Mouse (Mus musculus) forebrain, embryonic 14.5 days (tissue): ENCODE data around the gene Taok1. TPM values are rescaled to one million over a fixed set of nuclear protein-coding genes. Genes with fewer than 3 reads are reported as not detected.

ENCODE experiments used
- ATAC-seq: fragments of 200-750 bp; cut with Nextera tagmentation; 2 replicates; pipeline ENCODE4 v1.8.0; 2017; ENCODE audit warnings: mild to moderate bottlenecking, moderate library complexity
- DNase-seq: peaks from one replicate; pipeline ENCODE4 v3.0.0-alpha.2; 2015; ENCODE audit warnings: low spot score
- H3K27ac ChIP-seq: fragments of 300-500 bp; sonication (generic); 2 replicates; pipeline ENCODE4 v1.5.1; 2014; ENCODE audit warnings: low read depth, mild to moderate bottlenecking, control low read depth, low read length, moderate library complexity
- H3K27me3 ChIP-seq: fragments of 300-500 bp; sonication (generic); replicated peaks from 2 replicates; pipeline ENCODE4 v1.6.1; 2014; ENCODE audit warnings: low read length, control low read depth, mixed read lengths; ENCODE audit not compliant: control insufficient read depth, insufficient read depth
- H3K36me3 ChIP-seq: fragments of 300-500 bp; sonication (generic); 2 replicates; pipeline ENCODE4 v1.6.1; 2014; ENCODE audit warnings: low read length, control low read depth; ENCODE audit not compliant: control insufficient read depth, insufficient read depth
- H3K4me1 ChIP-seq: fragments of 300-500 bp; sonication (generic); 2 replicates; pipeline ENCODE4 v1.6.1; 2014; ENCODE audit warnings: antibody characterized with exemption, low read length, control low read depth; ENCODE audit not compliant: control insufficient read depth, insufficient read depth
- H3K4me2 ChIP-seq: fragments of 300-500 bp; sonication (generic); 2 replicates; pipeline ENCODE4 v1.6.1; 2014; ENCODE audit warnings: mild to moderate bottlenecking, control low read depth, low read length
- H3K4me3 ChIP-seq: fragments of 300-500 bp; sonication (generic); 2 replicates; pipeline ENCODE4 v1.5.1; 2014; ENCODE audit warnings: low read depth, low read length, control low read depth
- H3K9ac ChIP-seq: fragments of 300-500 bp; sonication (generic); 2 replicates; pipeline ENCODE4 v1.6.1; 2014; ENCODE audit warnings: mild to moderate bottlenecking, low read length, control low read depth, moderate library complexity
- H3K9me3 ChIP-seq: fragments of 300-500 bp; sonication (generic); replicated peaks from 2 replicates; pipeline ENCODE4 v1.6.1; 2016; ENCODE audit warnings: low read length, control low read depth, mixed read lengths; ENCODE audit not compliant: control insufficient read depth
- WGBS: fragments of 180-500 bp; shearing (Covaris S2); extraction: QIAGEN DNeasy Blood & Tissue Kit; methylation state at CpG from one replicate; pipeline ENCODE4 v1.1.7; 2014; 5-methylcytosine and 5-hydroxymethylcytosine counted together
- polyA plus RNA-seq: library from polyadenylated mRNA; unstranded; fragments of >200 nt; fragmentation: Nextera tagmentation; extraction: Ambion mirVana; gene quantifications from 2 replicates; pipeline ENCODE4 v1.2.1, GENCODE M21; 2014

Taok1 gene
- polyA plus RNA-seq, 1 experiment from 2014 or later = 28.5 TPM

GRCm38 (mm10) chr11:77514281-77514831 lies 93.3 kb downstream of the Taok1 start:
- 10% methylated on average over 19 of the region's 19 CpGs for WGBS
- ATAC-seq = no peak

GRCm38 (mm10) chr11:77513811-77514170 lies 93.8 kb downstream of the Taok1 start:
- peak; percentile 3; the same call in 1 of the 2 replicates for ATAC-seq
- Histone ChIP-seq H3K36me3 (0 out of 2 replicates have a peak, but pooled peaks cover 4% of the 10 kb centered on the region), H3K4me3 (peak overlapping the region; percentile 61), H3K4me1 (peaks cover 22% of the 10 kb centered on the region), H3K4me2 (peak overlapping the region; percentile 94), H3K9me3 (no peaks in the 10 kb centered on the region), H3K27ac (no peak overlapping the region), H3K9ac (peak overlapping the region; percentile 32), H3K27me3 (peaks cover 11% of the 10 kb centered on the region)
- 11% methylated on average over 10 of the region's 10 CpGs for WGBS
- no peak for DNase-seq

More at GRCm38 (mm10) chr11:77514281-77514831, 93.3 kb downstream of the Taok1 start:
- H3K36me3 ChIP-seq = no peaks in the 10 kb centered on the region
- no peak overlapping the region for H3K27ac ChIP-seq
- H3K27me3 ChIP-seq = peaks cover 11% of the 10 kb centered on the region
- H3K4me3 ChIP-seq = peak overlapping the region; percentile 45
- H3K4me2 ChIP-seq = peak overlapping the region; percentile 94
- H3K4me1 ChIP-seq = peaks cover 22% of the 10 kb centered on the region
- peak overlapping the region; percentile 56 for H3K9ac ChIP-seq
- no peaks in the 10 kb centered on the region for H3K9me3 ChIP-seq
- no peak for DNase-seq

GRCm38 (mm10) chr11:77512891-77513810 lies 94.5 kb downstream of the Taok1 start:
- Histone ChIP-seq H3K4me2 (peak overlapping the region; percentile 94), H3K36me3 (0 out of 2 replicates have a peak, but pooled peaks cover 4% of the 10 kb centered on the region), H3K9ac (peak overlapping the region; percentile 68), H3K4me3 (peak overlapping the region; percentile 61), H3K27me3 (peaks cover 11% of the 10 kb centered on the region), H3K9me3 (no peaks in the 10 kb centered on the region), H3K4me1 (peaks cover 26% of the 10 kb centered on the region), H3K27ac (no peak overlapping the region)
- ATAC-seq (peak; percentile 63), DNase-seq (peak; percentile 85)
- under 1% methylated on average over 70 of the region's 84 CpGs for WGBS

DNA sequence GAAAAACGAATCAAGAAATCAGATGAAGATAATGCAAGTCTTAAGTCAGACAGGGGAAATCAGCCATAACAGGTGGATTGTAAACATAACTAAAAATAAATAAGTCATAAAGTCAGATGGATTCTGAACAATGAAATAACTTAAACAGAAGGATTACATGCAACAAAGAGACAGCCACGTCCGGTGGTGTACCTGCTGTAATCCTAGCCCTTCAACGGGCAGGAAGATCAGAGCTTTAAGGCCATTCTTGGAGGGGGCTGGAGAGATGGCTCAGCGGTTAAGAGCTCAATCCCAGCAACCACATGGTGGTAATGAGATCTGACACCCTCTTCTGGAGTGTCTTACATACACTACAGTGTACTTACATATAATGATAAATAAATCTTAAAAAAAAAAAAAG lies 96.3 kb downstream of the Taok1 start:
- Histone ChIP-seq H3K9me3 (no peaks in the 10 kb centered on the region), H3K4me1 (peaks cover 26% of the 10 kb centered on the region), H3K27me3 (peaks cover 8% of the 10 kb centered on the region), H3K36me3 (peaks cover 18% of the 10 kb centered on the region), H3K4me3 (no peak overlapping the region), H3K4me2 (no peak overlapping the region), H3K9ac (no peak overlapping the region), H3K27ac (no peak overlapping the region)
- ATAC-seq = no peak
- DNase-seq = no peak
- 81% methylated on average over 5 of the region's 5 CpGs for WGBS

- ATAC-seq = peak; percentile 71
Observed at GRCm38 (mm10) chr11:77508068-77509021, 99.3 kb downstream of the Taok1 start.

DNA sequence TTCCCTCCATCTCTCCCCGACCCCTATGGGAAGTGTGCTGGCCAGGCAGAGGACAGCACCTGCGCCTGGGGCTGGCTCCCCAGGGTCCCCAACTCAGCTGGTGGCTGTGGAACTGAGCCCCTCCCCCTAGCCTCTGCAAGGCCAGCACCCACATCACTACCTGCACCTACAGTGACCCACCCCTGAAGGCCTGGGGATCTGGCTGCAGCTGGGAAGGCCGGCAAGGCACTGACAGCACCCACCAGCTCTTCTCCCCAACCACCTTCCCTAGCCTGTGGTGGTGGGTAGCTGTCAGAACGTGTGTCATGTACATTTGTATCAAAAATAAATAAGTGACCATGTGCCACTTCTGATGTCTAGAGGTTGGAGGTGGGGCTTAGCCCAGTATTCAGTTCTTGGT lies 100.2 kb downstream of the Taok1 start:
- H3K36me3 ChIP-seq = peaks cover 57% of the 10 kb centered on the region
- H3K27me3 ChIP-seq = no peaks in the 10 kb centered on the region
- DNase-seq (no peak), ATAC-seq (no peak)
- H3K9ac ChIP-seq = no peak overlapping the region
- H3K27ac ChIP-seq = no peak overlapping the region
- 75% methylated on average over 4 of the region's 4 CpGs for WGBS
- no peaks in the 10 kb centered on the region for H3K9me3 ChIP-seq
- H3K4me1 ChIP-seq = peaks cover 7% of the 10 kb centered on the region
- H3K4me2 ChIP-seq = no peak overlapping the region
- no peak overlapping the region for H3K4me3 ChIP-seq

More at GRCm38 (mm10) chr11:77508068-77509021, 99.3 kb downstream of the Taok1 start:
- 23% methylated on average over 47 of the region's 49 CpGs for WGBS
- peak; percentile 85 for DNase-seq
- no peaks in the 10 kb centered on the region for H3K27me3 ChIP-seq
- H3K27ac ChIP-seq = no peak overlapping the region
- no peaks in the 10 kb centered on the region for H3K9me3 ChIP-seq
- H3K36me3 ChIP-seq = peaks cover 48% of the 10 kb centered on the region
- peak overlapping the region; percentile 26 for H3K4me3 ChIP-seq
- peak overlapping the region; percentile 69 for H3K4me2 ChIP-seq
- peak overlapping the region; percentile 49 for H3K9ac ChIP-seq
- peaks cover 12% of the 10 kb centered on the region for H3K4me1 ChIP-seq

DNA sequence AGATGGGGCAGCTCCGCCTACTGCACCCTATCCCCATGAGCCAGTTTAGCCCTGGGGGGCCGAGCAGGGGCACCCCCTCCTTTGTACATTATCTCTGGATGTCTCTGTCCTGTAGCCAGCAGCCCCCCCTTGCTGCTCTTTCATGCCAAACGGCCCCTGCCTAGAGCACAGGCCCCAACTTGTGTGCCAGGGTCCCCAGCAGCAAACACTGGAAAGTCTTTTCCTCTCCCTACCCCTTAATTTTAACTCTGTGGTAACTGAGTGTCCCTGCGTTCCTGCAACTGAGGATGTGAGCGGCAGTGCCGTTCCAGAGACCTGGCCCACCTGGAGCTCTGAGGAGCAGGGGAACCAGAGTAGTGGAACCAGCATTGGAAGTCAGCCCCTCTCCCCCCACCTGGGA lies 100.7 kb downstream of the Taok1 start:
- ATAC-seq = no peak
- Histone ChIP-seq H3K27me3 (no peaks in the 10 kb centered on the region), H3K4me1 (peaks cover 5% of the 10 kb centered on the region; the same call in 1 of the 2 replicates), H3K4me3 (no peak overlapping the region), H3K27ac (no peak overlapping the region), H3K9ac (no peak overlapping the region), H3K4me2 (no peak overlapping the region), H3K36me3 (peaks cover 62% of the 10 kb centered on the region), H3K9me3 (no peaks in the 10 kb centered on the region)
- DNase-seq = no peak
- whole genome bisulfite sequencing = 80% methylated on average over 6 of the region's 6 CpGs

- Histone ChIP-seq H3K27ac (no peak overlapping the region), H3K27me3 (no peaks in the 10 kb centered on the region), H3K4me2 (no peak overlapping the region), H3K36me3 (peaks cover 64% of the 10 kb centered on the region), H3K4me3 (no peak overlapping the region), H3K4me1 (peaks cover 5% of the 10 kb centered on the region; the same call in 1 of the 2 replicates), H3K9me3 (no peaks in the 10 kb centered on the region), H3K9ac (no peak overlapping the region)
- 81% methylated on average over 14 of the region's 14 CpGs for WGBS
- DNase-seq (no peak), ATAC-seq (no peak)
Observed at GRCm38 (mm10) chr11:77506273-77506672, 101.3 kb downstream of the Taok1 start.
